Mouse (Mus musculus) myocyte (in vitro differentiated cells): ENCODE data around the gene Homer2. TPM values are rescaled to one million over a fixed set of nuclear protein-coding genes. Genes with fewer than 3 reads are reported as not detected.

ENCODE experiments used
- H3K27me3 ChIP-seq: one replicate; pipeline ENCODE4 v1.6.1; 2011; ENCODE audit not compliant: control insufficient read depth, insufficient read depth, insufficient read length
- H3K36me3 ChIP-seq: one replicate; pipeline ENCODE4 v1.6.1; 2011; ENCODE audit not compliant: control insufficient read depth, insufficient read depth
- H3K4me2 ChIP-seq: one replicate; pipeline ENCODE4 v1.6.1; 2011; ENCODE audit warnings: low read depth, control low read depth
- H3K4me3 ChIP-seq: one replicate; pipeline ENCODE4 v1.5.1; 2011; ENCODE audit warnings: mild to moderate bottlenecking, control low read depth, moderate library complexity
- H3K79me2 ChIP-seq: one replicate; pipeline ENCODE4 v1.6.1; 2011; ENCODE audit not compliant: control insufficient read depth, insufficient read depth
- H3ac ChIP-seq: one replicate; pipeline ENCODE4 v1.6.1; 2011; ENCODE audit not compliant: control insufficient read depth, insufficient read length
- CEBPB ChIP-seq: IDR thresholded peaks from 2 replicates; pipeline ENCODE4 v1.6.1; 2011; ENCODE audit warnings: mild to moderate bottlenecking, moderate library complexity; ENCODE audit not compliant: poor library complexity, insufficient read depth, severe bottlenecking
- E2F4 ChIP-seq: IDR thresholded peaks from one replicate; pipeline ENCODE4 v1.6.1; 2011; ENCODE audit warnings: mild to moderate bottlenecking, control low read depth, moderate library complexity; ENCODE audit not compliant: insufficient read depth
- MAX ChIP-seq: IDR thresholded peaks from one replicate; pipeline ENCODE4 v1.6.1; 2011; ENCODE audit warnings: low read depth, mild to moderate bottlenecking, control low read depth
- MYOD1 ChIP-seq, 3 experiments: IDR thresholded peaks; one replicate each; pipeline ENCODE4 v1.6.1; 2011; ENCODE audit warnings: control low read depth in 2 of 3, low read depth in 2 of 3, mild to moderate bottlenecking in 2 of 3, moderate library complexity in 1 of 3; ENCODE audit not compliant: insufficient read length in 2 of 3, control insufficient read depth in 1 of 3
- MYOG ChIP-seq, 3 experiments: IDR thresholded peaks; one replicate each; pipeline ENCODE4 v1.6.1; 2011; ENCODE audit warnings: control low read depth in 2 of 3, low read depth in 2 of 3, mild to moderate bottlenecking in 2 of 3; ENCODE audit not compliant: insufficient read length in 2 of 3, control insufficient read depth in 1 of 3, insufficient read depth in 1 of 3
- POLR2A ChIP-seq: IDR thresholded peaks from one replicate; pipeline ENCODE4 v1.6.1; 2011; ENCODE audit warnings: low read depth, mild to moderate bottlenecking, control low read depth, moderate library complexity; ENCODE audit not compliant: insufficient read length
- POLR2AphosphoS2 ChIP-seq: IDR thresholded peaks from one replicate; pipeline ENCODE4 v1.6.1; 2011; ENCODE audit warnings: low read depth, control low read depth; ENCODE audit not compliant: insufficient read length
- REST ChIP-seq: IDR thresholded peaks from one replicate; pipeline ENCODE4 v1.6.1; 2011; ENCODE audit warnings: mild to moderate bottlenecking, control low read depth, moderate library complexity; ENCODE audit not compliant: insufficient read depth, insufficient read length
- SRF ChIP-seq: IDR thresholded peaks from one replicate; pipeline ENCODE4 v1.6.1; 2011; ENCODE audit warnings: low read depth; ENCODE audit not compliant: control insufficient read depth, insufficient read length
- TCF12 ChIP-seq: IDR thresholded peaks from one replicate; pipeline ENCODE4 v1.6.1; 2011; ENCODE audit warnings: mild to moderate bottlenecking, control low read depth; ENCODE audit not compliant: poor library complexity, insufficient read depth, severe bottlenecking
- TCF3 ChIP-seq: IDR thresholded peaks from one replicate; pipeline ENCODE4 v1.6.1; 2011; ENCODE audit warnings: low read depth, control low read depth; ENCODE audit not compliant: insufficient read length
- USF1 ChIP-seq: IDR thresholded peaks from one replicate; pipeline ENCODE4 v1.6.1; 2011; ENCODE audit warnings: low read depth, mild to moderate bottlenecking, control low read depth, moderate library complexity
- polyA plus RNA-seq: library from polyadenylated mRNA; unstranded; fragments of >200 nt; fragmentation: generic; extraction: Trizol; gene quantifications from one replicate; pipeline ENCODE4 v1.2.1, GENCODE M21; 2012; ENCODE audit warnings: missing spikeins

The Homer2 gene
- polyA plus RNA-seq, 1 experiment: not detected

- TF ChIP-seq E2F4 (no peak), REST (no peak), MAX (no peak), SRF (no peak), MYOD1 (IDR thresholded peaks at IDR 0.05; ENCODE audit: control insufficient read depth in 1 of 3, insufficient read length in 2 of 3, low read depth in 2 of 3) (no peak), MYOG (IDR thresholded peaks at IDR 0.05; ENCODE audit: control insufficient read depth in 1 of 3, insufficient read depth in 1 of 3, insufficient read length in 2 of 3, low read depth in 2 of 3) (no peak), USF1 (no peak)
- peaks cover 5% of the 10 kb centered on the region for H3K79me2 ChIP-seq
- H3K4me3 ChIP-seq: no peak overlapping the region
- H3K27me3 ChIP-seq: peaks cover under 1% of the 10 kb centered on the region
- no peak overlapping the region for H3ac ChIP-seq
- H3K4me2 ChIP-seq: no peak overlapping the region
- peaks cover under 1% of the 10 kb centered on the region for H3K36me3 ChIP-seq
Observed at GRCm38 (mm10) chr7:81569851-81570250, 137.5 kb downstream of the Homer2 start.

GRCm38 (mm10) chr7:81567396-81567795 is 139.9 kb downstream of the Homer2 start:
- no peak overlapping the region for H3ac ChIP-seq
- TF ChIP-seq POLR2A (no peak), USF1 (no peak), SRF (no peak), MYOG (IDR thresholded peaks at IDR 0.05; ENCODE audit: control insufficient read depth in 1 of 3, insufficient read depth in 1 of 3, insufficient read length in 2 of 3, low read depth in 2 of 3) (no peak), MAX (no peak), CEBPB (no peak), E2F4 (no peak), MYOD1 (IDR thresholded peaks at IDR 0.05; ENCODE audit: control insufficient read depth in 1 of 3, insufficient read length in 2 of 3, low read depth in 2 of 3) (no peak), REST (no peak), TCF12 (no peak), POLR2AphosphoS2 (no peak), TCF3 (no peak)
- H3K36me3 ChIP-seq: no peaks in the 10 kb centered on the region
- H3K27me3 ChIP-seq: peaks cover 17% of the 10 kb centered on the region
- H3K4me2 ChIP-seq: peak overlapping the region; percentile 0
- no peak overlapping the region for H3K4me3 ChIP-seq
- H3K79me2 ChIP-seq: peaks cover 1% of the 10 kb centered on the region

DNA sequence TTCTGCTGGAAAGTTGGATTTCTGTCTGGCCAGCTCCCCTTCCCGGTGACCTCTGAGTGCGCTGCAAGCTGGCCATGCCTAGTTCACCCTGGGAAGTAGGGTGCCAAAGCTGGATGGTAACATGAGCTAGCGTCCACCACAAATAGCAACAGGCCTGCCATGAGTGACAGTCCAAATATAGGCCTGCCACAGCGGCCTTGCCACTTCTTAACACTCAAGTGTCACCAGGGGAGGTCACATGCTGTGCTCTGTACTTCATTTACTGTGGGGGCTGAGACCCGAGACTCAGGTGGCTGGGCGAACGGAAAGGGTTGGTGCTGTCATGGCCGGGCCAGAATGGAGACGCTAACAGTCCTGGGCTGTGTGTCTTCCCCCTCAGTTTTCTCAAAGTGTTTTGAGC is 140.4 kb downstream of the Homer2 start, which contains the start of gene Fsd2:
Fsd2 (minus strand) TSS at position 53 of the 400 bp plus-strand sequence.
- Histone ChIP-seq H3K36me3 (no peaks in the 10 kb centered on the region), H3K4me2 (peak within 1 kb of the TSS; percentile 36), H3K4me3 (no peak within 1 kb of the TSS), H3ac (no peak within 1 kb of the TSS), H3K79me2 (no peaks in the 10 kb centered on the region), H3K27me3 (peaks cover 17% of the 10 kb centered on the region)
- TF ChIP-seq REST: no peak
- TF ChIP-seq MYOD1 (IDR thresholded peaks at IDR 0.05; ENCODE audit: control insufficient read depth in 1 of 3, insufficient read length in 2 of 3, low read depth in 2 of 3): peak in 1 of 3 experiments; percentile 33
- no peak for TF ChIP-seq TCF12
- no peak for TF ChIP-seq CEBPB
- TF ChIP-seq MYOG (IDR thresholded peaks at IDR 0.05; ENCODE audit: control insufficient read depth in 1 of 3, insufficient read depth in 1 of 3, insufficient read length in 2 of 3, low read depth in 2 of 3): peak in 1 of 3 experiments; percentile 12
- no peak for TF ChIP-seq POLR2AphosphoS2
- TF ChIP-seq USF1: peak; percentile 45
- TF ChIP-seq POLR2A: peak; percentile 40
- no peak for TF ChIP-seq MAX
- peak; percentile 81 for TF ChIP-seq SRF
- TF ChIP-seq TCF3: no peak
- no peak for TF ChIP-seq E2F4

- Histone ChIP-seq H3K4me2 (peak overlapping the region; percentile 36), H3K4me3 (no peak overlapping the region)
Observed at GRCm38 (mm10) chr7:81566332-81566731, 141.0 kb downstream of the Homer2 start.

More at GRCm38 (mm10) chr7:81566332-81566731, 141.0 kb downstream of the Homer2 start:
- no peak overlapping the region for H3ac ChIP-seq
- no peaks in the 10 kb centered on the region for H3K79me2 ChIP-seq
- no peaks in the 10 kb centered on the region for H3K36me3 ChIP-seq
- TF ChIP-seq USF1 (no peak), CEBPB (no peak), REST (no peak), TCF3 (no peak), SRF (no peak), MYOD1 (IDR thresholded peaks at IDR 0.05; ENCODE audit: control insufficient read depth in 1 of 3, insufficient read length in 2 of 3, low read depth in 2 of 3) (peak in 1 of 3 experiments; percentile 19), POLR2A (no peak)
- peaks cover 17% of the 10 kb centered on the region for H3K27me3 ChIP-seq
